Mouse (Mus musculus) liver, embryonic 15.5 days (tissue): ENCODE results near the gene Trim72. TPM values are rescaled to one million over a fixed set of nuclear protein-coding genes. Genes with fewer than 3 reads are reported as not detected.

Experiments
- ATAC-seq: fragments of 200-750 bp; cut with Nextera tagmentation; 2 replicates; pipeline ENCODE4 v1.8.0; 2017; ENCODE audit warnings: moderate number of reproducible peaks, mild to moderate bottlenecking, moderate library complexity; ENCODE audit not compliant: insufficient read depth
- H3K27ac ChIP-seq: fragments of 300-500 bp; sonication (generic); replicated peaks from 2 replicates; pipeline ENCODE4 v1.5.1; 2015; ENCODE audit warnings: mild to moderate bottlenecking, inconsistent platforms
- H3K27me3 ChIP-seq: fragments of 300-500 bp; sonication (generic); 2 replicates; pipeline ENCODE4 v1.6.1; 2015; ENCODE audit warnings: mild to moderate bottlenecking, inconsistent platforms
- H3K36me3 ChIP-seq: fragments of 300-500 bp; sonication (generic); replicated peaks from 2 replicates; pipeline ENCODE4 v1.6.1; 2015; ENCODE audit warnings: moderate library complexity, mild to moderate bottlenecking, inconsistent platforms
- H3K4me1 ChIP-seq: fragments of 300-500 bp; sonication (generic); replicated peaks from 2 replicates; pipeline ENCODE4 v1.6.1; 2015; ENCODE audit warnings: inconsistent platforms
- H3K4me2 ChIP-seq: fragments of 300-500 bp; sonication (generic); 2 replicates; pipeline ENCODE4 v1.6.1; 2015; ENCODE audit warnings: moderate library complexity, mild to moderate bottlenecking, inconsistent platforms
- H3K4me3 ChIP-seq: fragments of 300-500 bp; sonication (generic); replicated peaks from 2 replicates; pipeline ENCODE4 v1.5.1; 2015; ENCODE audit warnings: mild to moderate bottlenecking, inconsistent platforms
- H3K9ac ChIP-seq: fragments of 300-500 bp; sonication (generic); 2 replicates; pipeline ENCODE4 v1.6.1; 2015; ENCODE audit warnings: moderate library complexity, mild to moderate bottlenecking, inconsistent platforms
- H3K9me3 ChIP-seq: fragments of 300-500 bp; sonication (generic); replicated peaks from 2 replicates; pipeline ENCODE4 v1.6.1; 2016; ENCODE audit warnings: inconsistent platforms
- WGBS: fragments of 180-500 bp; shearing (Covaris S2); methylation state at CpG from one replicate; pipeline ENCODE4 v1.1.7; 2015; ENCODE audit warnings: mixed read lengths; ENCODE audit not compliant: insufficient replicate concordance; 5-methylcytosine and 5-hydroxymethylcytosine counted together
- polyA plus RNA-seq: library from polyadenylated mRNA; unstranded; fragments of >200 nt; fragmentation: Nextera tagmentation; extraction: Ambion mirVana; gene quantifications from 2 replicates; pipeline ENCODE4 v1.2.1, GENCODE M21; 2015

The Trim72 gene
- polyA plus RNA-seq, 1 experiment from 2014 or later = 0.38 TPM

DNA sequence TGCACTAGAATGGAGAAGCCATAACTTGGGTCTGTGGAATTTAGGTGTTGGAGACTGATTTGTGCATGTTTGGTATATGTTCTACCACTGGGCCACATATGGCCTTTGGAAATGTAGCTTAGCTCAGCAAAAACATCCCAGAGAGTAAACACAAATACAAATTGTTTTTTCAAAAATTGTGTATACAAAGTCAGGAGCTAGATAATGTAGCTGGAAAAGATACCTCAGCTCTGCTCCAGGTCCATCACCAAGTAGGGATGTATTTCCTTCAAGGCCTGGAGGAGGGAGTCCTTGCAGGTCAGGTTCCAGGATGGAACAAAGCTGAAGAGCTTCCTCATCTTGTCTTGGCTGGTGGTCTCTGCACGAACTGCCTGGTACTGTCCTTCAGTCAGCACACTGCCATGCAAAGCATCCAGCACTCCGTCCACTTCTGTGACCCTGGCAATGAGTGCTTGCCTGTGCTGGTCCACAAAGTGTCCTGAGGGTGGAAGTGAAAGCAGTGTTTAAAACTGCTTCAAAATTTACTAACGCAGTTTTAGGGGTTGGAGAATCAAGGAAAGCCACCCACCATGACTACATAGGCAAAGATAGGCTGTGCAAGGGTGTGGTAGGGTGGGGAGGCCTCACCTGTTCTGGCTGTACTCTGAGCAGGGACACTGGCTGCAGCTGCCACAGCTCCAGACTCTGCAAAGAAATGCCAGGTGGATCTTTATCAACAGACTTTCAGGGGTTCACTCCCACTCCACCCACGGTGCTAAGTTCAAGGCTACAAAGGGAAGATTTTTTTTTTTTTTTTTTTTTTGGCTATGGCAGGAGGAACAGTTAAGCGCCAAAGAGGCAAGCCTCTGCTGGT is 11.0 kb upstream of the Trim72 start:
- Histone ChIP-seq H3K27me3 (no peaks in the 10 kb centered on the region), H3K4me1 (peaks cover 39% of the 10 kb centered on the region), H3K36me3 (peaks cover 35% of the 10 kb centered on the region), H3K9me3 (no peaks in the 10 kb centered on the region), H3K9ac (peak overlapping the region; percentile 39; the same call in 1 of the 2 replicates), H3K27ac (no peak overlapping the region), H3K4me3 (peak overlapping the region; percentile 51), H3K4me2 (peak overlapping the region; percentile 74)
- WGBS = 21% methylated on average over 5 of the region's 5 CpGs
- ATAC-seq = peak; percentile 26

DNA sequence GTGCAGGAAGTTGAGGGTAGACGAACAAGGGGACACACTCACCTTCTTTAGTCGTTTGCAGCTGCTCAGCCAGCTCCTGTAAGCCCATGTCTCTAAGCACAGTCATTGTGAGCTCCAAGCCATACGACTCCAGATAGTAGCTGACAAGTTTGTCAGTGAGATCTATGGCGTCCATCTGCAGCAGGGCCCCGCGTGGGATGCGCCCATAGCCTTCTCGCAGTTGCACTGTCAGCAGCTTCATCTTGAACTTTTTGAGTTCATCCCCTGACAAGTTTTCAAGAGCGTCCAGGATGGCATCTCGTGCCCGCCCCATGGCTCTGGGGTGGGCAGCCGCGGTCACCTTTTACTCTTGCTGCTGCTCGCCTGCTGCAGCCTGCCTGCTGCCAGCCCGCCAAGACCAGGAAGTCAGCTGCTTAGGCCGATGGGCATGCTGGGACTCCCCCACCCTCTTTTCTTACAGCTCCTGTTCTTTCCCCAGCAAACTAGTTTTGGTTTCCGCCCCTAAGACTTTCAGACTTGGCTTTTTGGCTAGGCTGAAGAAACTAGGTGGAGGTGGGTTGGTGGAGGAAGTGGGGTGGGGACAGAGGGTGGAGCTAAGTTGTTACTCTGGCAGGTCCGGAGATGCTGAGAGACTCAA is 10.3 kb upstream of the Trim72 start, which contains the start of gene Pycard:
TSS of gene Pycard (minus strand) at position 527 of the 637 bp plus-strand sequence.
- Histone ChIP-seq H3K9ac (peak within 1 kb of the TSS; percentile 39), H3K36me3 (peaks cover 28% of the 10 kb centered on the region), H3K9me3 (no peaks in the 10 kb centered on the region), H3K27me3 (no peaks in the 10 kb centered on the region), H3K4me1 (peaks cover 39% of the 10 kb centered on the region), H3K4me2 (peak within 1 kb of the TSS; percentile 74), H3K4me3 (peak within 1 kb of the TSS; percentile 51), H3K27ac (peak within 1 kb of the TSS; percentile 30)
- peak; percentile 58; the same call in 1 of the 2 replicates for ATAC-seq
- 3% methylated on average over 18 of the region's 18 CpGs for WGBS

DNA sequence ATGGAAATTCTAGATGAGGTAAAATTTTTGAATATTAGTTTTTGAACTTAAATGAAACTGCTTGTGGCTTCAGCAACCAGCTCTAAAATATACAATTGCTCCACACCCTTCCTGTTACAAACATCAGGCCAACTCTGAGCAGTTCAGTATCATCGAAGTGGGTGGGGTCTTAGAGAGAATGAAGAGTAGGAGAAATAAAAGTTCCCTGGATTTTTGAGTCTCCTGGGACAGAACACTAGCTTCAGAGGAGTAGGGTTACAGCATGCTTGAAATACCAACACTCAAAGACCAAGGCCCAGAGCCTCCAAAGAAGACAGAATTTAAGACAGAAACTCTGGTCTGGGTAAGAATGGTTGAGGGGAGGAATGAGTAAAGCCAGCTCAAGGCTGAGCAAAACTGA is 4.3 kb upstream of the Trim72 start:
- Histone ChIP-seq H3K9me3 (no peaks in the 10 kb centered on the region), H3K4me2 (no peak overlapping the region), H3K36me3 (no peaks in the 10 kb centered on the region), H3K27me3 (no peaks in the 10 kb centered on the region), H3K4me1 (no peaks in the 10 kb centered on the region; the same call in 1 of the 2 replicates), H3K27ac (no peak overlapping the region), H3K4me3 (no peak overlapping the region), H3K9ac (no peak overlapping the region)
- 64% methylated on average over 1 of the region's 1 CpGs for WGBS
- no peak for ATAC-seq

- no peak for ATAC-seq
- WGBS = 40% methylated on average over 1 of the region's 1 CpGs
- H3K27me3 ChIP-seq = no peaks in the 10 kb centered on the region
- H3K4me1 ChIP-seq = no peaks in the 10 kb centered on the region; the same call in 1 of the 2 replicates
- H3K27ac ChIP-seq = no peak overlapping the region
- H3K36me3 ChIP-seq = no peaks in the 10 kb centered on the region
- H3K4me3 ChIP-seq = no peak overlapping the region
- no peak overlapping the region for H3K9ac ChIP-seq
- H3K4me2 ChIP-seq = no peak overlapping the region
- H3K9me3 ChIP-seq = no peaks in the 10 kb centered on the region
These were observed 3.4 kb upstream of the Trim72 start for GRCm38 (mm10) chr7:128000068-128000950.

- no peak for ATAC-seq
- Histone ChIP-seq H3K4me3 (no peak overlapping the region), H3K36me3 (no peaks in the 10 kb centered on the region), H3K4me2 (no peak overlapping the region), H3K27ac (no peak overlapping the region), H3K9me3 (no peaks in the 10 kb centered on the region), H3K27me3 (no peaks in the 10 kb centered on the region; the same call in 1 of the 2 replicates), H3K4me1 (no peaks in the 10 kb centered on the region; the same call in 1 of the 2 replicates), H3K9ac (no peak overlapping the region)
- WGBS = 64% methylated on average over 6 of the region's 6 CpGs
These were observed 651 bp upstream of the Trim72 start for GRCm38 (mm10) chr7:128003098-128003497.

- no peak overlapping the region for H3K27ac ChIP-seq
- no peak overlapping the region for H3K4me2 ChIP-seq
- H3K4me1 ChIP-seq = peaks cover 2% of the 10 kb centered on the region; the same call in 1 of the 2 replicates
- no peaks in the 10 kb centered on the region for H3K9me3 ChIP-seq
- H3K9ac ChIP-seq = no peak overlapping the region
- H3K27me3 ChIP-seq = no peaks in the 10 kb centered on the region; the same call in 1 of the 2 replicates
- ATAC-seq = no peak
- no peaks in the 10 kb centered on the region for H3K36me3 ChIP-seq
- 34% methylated on average over 5 of the region's 5 CpGs for whole genome bisulfite sequencing
- H3K4me3 ChIP-seq = no peak overlapping the region
These were observed 369 bp downstream of the Trim72 start for GRCm38 (mm10) chr7:128004150-128004486.

- H3K9ac ChIP-seq = no peak overlapping the region
These were observed 976 bp downstream of the Trim72 start for GRCm38 (mm10) chr7:128004487-128005362.

GRCm38 (mm10) chr7:128006193-128006592 is 2.4 kb downstream of the Trim72 start:
- 51% methylated on average over 7 of the region's 7 CpGs for WGBS
- H3K9me3 ChIP-seq = no peaks in the 10 kb centered on the region

More at GRCm38 (mm10) chr7:128004487-128005362, 976 bp downstream of the Trim72 start:
- Histone ChIP-seq H3K36me3 (no peaks in the 10 kb centered on the region), H3K9me3 (no peaks in the 10 kb centered on the region), H3K4me1 (peaks cover 5% of the 10 kb centered on the region; the same call in 1 of the 2 replicates), H3K27me3 (no peaks in the 10 kb centered on the region; the same call in 1 of the 2 replicates), H3K4me3 (no peak overlapping the region), H3K27ac (no peak overlapping the region), H3K4me2 (no peak overlapping the region; the same call in 1 of the 2 replicates)
- 58% methylated on average over 35 of the region's 35 CpGs for WGBS
- no peak for ATAC-seq

DNA sequence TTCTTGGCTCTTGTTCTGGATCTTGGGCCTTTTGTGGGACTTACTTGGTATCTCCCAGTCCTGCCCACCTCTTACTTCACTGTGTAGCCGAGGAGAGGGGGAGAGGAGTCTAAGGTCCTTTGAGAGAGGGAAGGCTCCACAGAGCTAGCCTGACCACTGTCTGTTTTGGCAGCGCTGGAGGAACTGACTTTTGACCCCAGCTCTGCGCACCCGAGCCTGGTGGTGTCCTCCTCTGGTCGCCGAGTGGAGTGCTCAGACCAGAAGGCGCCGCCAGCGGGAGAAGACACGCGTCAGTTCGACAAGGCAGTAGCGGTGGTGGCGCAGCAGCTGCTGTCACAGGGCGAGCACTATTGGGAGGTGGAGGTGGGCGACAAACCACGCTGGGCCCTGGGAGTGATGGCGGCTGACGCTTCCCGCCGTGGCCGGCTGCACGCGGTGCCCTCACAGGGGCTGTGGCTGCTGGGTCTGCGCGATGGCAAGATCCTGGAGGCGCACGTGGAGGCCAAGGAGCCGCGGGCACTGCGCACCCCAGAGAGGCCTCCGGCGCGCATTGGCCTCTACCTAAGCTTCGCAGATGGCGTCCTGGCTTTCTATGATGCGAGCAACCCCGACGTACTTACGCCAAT is 6.1 kb downstream of the Trim72 start:
- Histone ChIP-seq H3K4me1 (0 out of 2 replicates have a peak, but pooled peaks cover 5% of the 10 kb centered on the region), H3K9me3 (no peaks in the 10 kb centered on the region), H3K4me2 (peak overlapping the region; percentile 35; the same call in 1 of the 2 replicates), H3K27me3 (no peaks in the 10 kb centered on the region; the same call in 1 of the 2 replicates), H3K27ac (no peak overlapping the region), H3K36me3 (no peaks in the 10 kb centered on the region), H3K4me3 (no peak overlapping the region), H3K9ac (no peak overlapping the region)
- WGBS = 54% methylated on average over 40 of the region's 40 CpGs
- ATAC-seq = no peak

More at GRCm38 (mm10) chr7:128006193-128006592, 2.4 kb downstream of the Trim72 start:
- Histone ChIP-seq H3K4me1 (peaks cover 5% of the 10 kb centered on the region; the same call in 1 of the 2 replicates), H3K9ac (no peak overlapping the region), H3K27me3 (no peaks in the 10 kb centered on the region; the same call in 1 of the 2 replicates), H3K27ac (no peak overlapping the region), H3K4me2 (no peak overlapping the region), H3K36me3 (no peaks in the 10 kb centered on the region), H3K4me3 (no peak overlapping the region)
- no peak for ATAC-seq
